Mouse (Mus musculus) liver, embryonic 14.5 days (tissue): Measurements from ENCODE around the gene Cuedc2.

Experiments used
- CTCF ChIP-seq: IDR thresholded peaks from 2 replicates; pipeline ENCODE4 v1.5.1; 2016; ENCODE audit warnings: antibody characterized with exemption, low read depth, control low read depth
- EP300 ChIP-seq: IDR thresholded peaks from 2 replicates; pipeline ENCODE4 v1.6.1; 2016; ENCODE audit warnings: antibody characterized with exemption, low read depth

DNA sequence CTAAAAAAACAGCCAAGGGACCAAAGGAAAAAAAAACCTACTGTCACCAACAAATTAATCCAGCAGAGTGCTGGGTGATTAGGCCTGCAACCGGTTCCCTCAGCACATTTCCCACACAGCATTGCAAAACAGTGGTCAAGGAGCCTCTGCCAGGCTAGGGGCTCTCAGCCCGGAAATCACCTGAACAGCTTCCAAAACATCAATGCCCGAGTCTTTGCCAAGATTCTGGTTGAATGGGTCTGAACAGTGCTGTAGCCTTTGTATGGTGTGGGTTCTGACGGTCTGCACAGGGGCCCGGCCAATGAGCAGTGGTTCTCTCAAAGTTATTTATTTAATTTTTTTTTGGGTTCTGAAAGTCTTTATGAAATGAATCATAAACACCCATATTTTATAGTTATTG is 37.0 kb upstream of the Cuedc2 start:
- no peak for TF ChIP-seq CTCF
- TF ChIP-seq EP300 = no peak
